Mouse (Mus musculus): ENCODE results near the gene 1700037C18Rik. TPM values are rescaled to one million over a fixed set of nuclear protein-coding genes. Genes with fewer than 3 reads are reported as not detected.

The 1700037C18Rik gene
- 1 to 10 TPM; 1.9 to 2.0 TPM for total RNA-seq (2021)
- long read RNA-seq, experiment 1, partial matches to known transcripts, result 1 of 6 reads
- long read RNA-seq, experiment 1, other reads (novel, unspliced or antisense), result 4 of 6 reads
- long read RNA-seq, experiment 2, partial matches to known transcripts, result 0 of 1 reads
- long read RNA-seq, experiment 2, other reads (novel, unspliced or antisense), result 1 of 1 reads

- Histone ChIP-seq H3K4me3 (peak within 1 kb of the TSS; percentile 87), H3K27ac (peak within 1 kb of the TSS; percentile 87)
- peak; percentile 96 for DNase-seq
- intact Hi-C loops (cut with DNase I), result loop anchor here (1.0 to 2.0 kb wide), 3 partner anchors 24 to 96 kb away; partner anchors contain the start of genes Gm20695 and Zfp597
- peak; percentile 88 for TF ChIP-seq CTCF (IDR thresholded peaks at IDR 0.05)
Measured at GRCm38 (mm10) chr16:3908537-3909111, at the start of gene 1700037C18Rik, which contains the start of gene Cluap1. 1700037C18Rik (minus strand) TSS chr16:3908689. Cluap1 (plus strand) TSS chr16:3908801.

- no peak overlapping the region for H3K4me3 ChIP-seq
- DNase-seq, result peak; percentile 80
- peak overlapping the region; percentile 75 for H3K27ac ChIP-seq
- TF ChIP-seq CTCF (IDR thresholded peaks at IDR 0.05), result no peak
- intact Hi-C loops (cut with DNase I), result no loop called here
Measured at GRCm38 (mm10) chr16:3956369-3956768, 47.9 kb upstream of the 1700037C18Rik start.

- intact Hi-C loops (cut with DNase I), result no loop called here
- no peak overlapping the region for H3K27ac ChIP-seq
- H3K4me3 ChIP-seq, result no peak overlapping the region
- no peak for DNase-seq
- TF ChIP-seq CTCF (IDR thresholded peaks at IDR 0.05), result no peak
Measured at GRCm38 (mm10) chr16:3951141-3951540, 42.7 kb upstream of the 1700037C18Rik start.

GRCm38 (mm10) chr16:3934701-3935100, 26.2 kb upstream of the 1700037C18Rik start:
- no peak for TF ChIP-seq CTCF (IDR thresholded peaks at IDR 0.05)
- no peak for DNase-seq
- H3K27ac ChIP-seq, result no peak overlapping the region
- no peak overlapping the region for H3K4me3 ChIP-seq
- intact Hi-C loops (cut with DNase I), result no loop called here

- H3K27ac ChIP-seq, result no peak overlapping the region
- no peak for DNase-seq
- no peak for TF ChIP-seq CTCF (IDR thresholded peaks at IDR 0.05)
- intact Hi-C loops (cut with DNase I), result no loop called here
- H3K4me3 ChIP-seq, result no peak overlapping the region
Measured at GRCm38 (mm10) chr16:3934091-3934490, 25.6 kb upstream of the 1700037C18Rik start.

- Histone ChIP-seq H3K27ac (no peak overlapping the region), H3K4me3 (no peak overlapping the region)
- intact Hi-C loops (cut with DNase I), result no loop called here
- DNase-seq, result no peak
- TF ChIP-seq CTCF (IDR thresholded peaks at IDR 0.05), result no peak
Measured at GRCm38 (mm10) chr16:3933536-3933935, 25.0 kb upstream of the 1700037C18Rik start.

GRCm38 (mm10) chr16:3929151-3929550, 20.7 kb upstream of the 1700037C18Rik start:
- intact Hi-C loops (cut with DNase I), result no loop called here
- TF ChIP-seq CTCF (IDR thresholded peaks at IDR 0.05), result no peak
- no peak for DNase-seq
- Histone ChIP-seq H3K27ac (no peak overlapping the region), H3K4me3 (no peak overlapping the region)

GRCm38 (mm10) chr16:3928582-3928981, 20.1 kb upstream of the 1700037C18Rik start:
- no peak overlapping the region for H3K4me3 ChIP-seq
- no peak for DNase-seq
- H3K27ac ChIP-seq, result no peak overlapping the region
- intact Hi-C loops (cut with DNase I), result no loop called here
- TF ChIP-seq CTCF (IDR thresholded peaks at IDR 0.05), result no peak

GRCm38 (mm10) chr16:3923966-3924365, 15.5 kb upstream of the 1700037C18Rik start:
- DNase-seq, result no peak
- no peak for TF ChIP-seq CTCF (IDR thresholded peaks at IDR 0.05)
- H3K27ac ChIP-seq, result no peak overlapping the region
- H3K4me3 ChIP-seq, result no peak overlapping the region
- intact Hi-C loops (cut with DNase I), result no loop called here

- no peak overlapping the region for H3K4me3 ChIP-seq
- DNase-seq, result no peak
- no peak for TF ChIP-seq CTCF (IDR thresholded peaks at IDR 0.05)
- H3K27ac ChIP-seq, result no peak overlapping the region
- intact Hi-C loops (cut with DNase I), result no loop called here
Measured at GRCm38 (mm10) chr16:3923515-3923914, 15.0 kb upstream of the 1700037C18Rik start.

- Histone ChIP-seq H3K4me3 (no peak overlapping the region), H3K27ac (no peak overlapping the region)
- DNase-seq, result no peak
- TF ChIP-seq CTCF (IDR thresholded peaks at IDR 0.05), result no peak
- intact Hi-C loops (cut with DNase I), result no loop called here
Measured at GRCm38 (mm10) chr16:3920756-3921155, 12.3 kb upstream of the 1700037C18Rik start.

GRCm38 (mm10) chr16:3909118-3909517, 629 bp upstream of the 1700037C18Rik start:
- no peak for TF ChIP-seq CTCF (IDR thresholded peaks at IDR 0.05)
- Histone ChIP-seq H3K27ac (peak overlapping the region; percentile 87), H3K4me3 (peak overlapping the region; percentile 87)
- intact Hi-C loops (cut with DNase I), result loop anchor here (2.0 kb wide), 2 partner anchors 70 to 96 kb away; no protein-coding TSS in a partner anchor
- DNase-seq, result no peak

GRCm38 (mm10) chr16:3907471-3907870, 1.0 kb downstream of the 1700037C18Rik start:
- H3K27ac ChIP-seq, result no peak overlapping the region
- TF ChIP-seq CTCF (IDR thresholded peaks at IDR 0.05), result no peak
- no peak overlapping the region for H3K4me3 ChIP-seq
- intact Hi-C loops (cut with DNase I), result loop anchor here (2.0 kb wide), 1 partner anchor 61 kb away; the partner anchor contains the start of gene Zfp174
- no peak for DNase-seq

Measured in gastrocnemius, adult 2 months (tissue).